Mouse (Mus musculus) E14TG2a.4 (cell line): Measurements from ENCODE around the gene Rftn1.

Source experiments
- CTCF ChIP-seq: conservative IDR thresholded peaks from 2 replicates; pipeline ENCODE4 v1.5.1; 2014; ENCODE audit warnings: low read length
- POU5F1 ChIP-seq: IDR thresholded peaks from 2 replicates; pipeline ENCODE4 v1.6.1; 2014; ENCODE audit warnings: low read length, borderline replicate concordance

- no peak for TF ChIP-seq CTCF
- no peak for TF ChIP-seq POU5F1
Measured at GRCm38 (mm10) chr17:50192376-50192940, 2.0 kb upstream of the Rftn1 start.
